Mouse (Mus musculus): ENCODE measurements around the gene Dyrk3. TPM values are rescaled to one million over a fixed set of nuclear protein-coding genes. Genes with fewer than 3 reads are reported as not detected.
"Not testable (repeated sequence)": the region's sequence is repeated elsewhere in the genome, so short reads cannot be mapped to it uniquely, and the experiment has no call there.

Gene Dyrk3
- polyA plus RNA-seq, 1 experiment: 12.7 TPM

DNA sequence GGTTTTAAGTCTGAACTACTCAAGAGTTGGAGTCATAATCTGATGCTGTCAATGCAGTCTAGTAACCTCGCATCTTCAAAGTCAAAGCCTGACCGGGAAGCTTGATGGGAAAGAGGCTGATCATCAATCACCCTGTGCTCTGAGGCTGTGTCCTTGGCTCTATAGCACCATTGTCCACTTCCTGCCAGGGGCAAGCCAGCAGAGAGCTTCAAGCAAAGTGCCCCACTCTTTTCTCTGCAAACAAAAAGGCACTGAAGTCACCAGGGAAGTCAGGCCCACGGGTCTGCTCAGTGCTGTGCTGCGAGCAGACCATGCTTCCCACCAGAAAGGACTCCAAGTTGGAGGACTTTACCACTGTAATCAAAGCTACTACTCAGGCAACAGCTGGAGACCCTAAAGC is 39.1 kb upstream of the Dyrk3 start:
- no peak for DNase-seq (ENCODE audit: low read depth)
- no peak for TF ChIP-seq CTCF (IDR thresholded peaks at IDR 0.05; ENCODE audit: borderline replicate concordance, extremely low read depth, insufficient read depth, insufficient read length)
- no peak for TF ChIP-seq POLR2A (IDR thresholded peaks at IDR 0.05; ENCODE audit: borderline replicate concordance, extremely low read depth, insufficient read depth, insufficient read length, poor library complexity, severe bottlenecking)

DNA sequence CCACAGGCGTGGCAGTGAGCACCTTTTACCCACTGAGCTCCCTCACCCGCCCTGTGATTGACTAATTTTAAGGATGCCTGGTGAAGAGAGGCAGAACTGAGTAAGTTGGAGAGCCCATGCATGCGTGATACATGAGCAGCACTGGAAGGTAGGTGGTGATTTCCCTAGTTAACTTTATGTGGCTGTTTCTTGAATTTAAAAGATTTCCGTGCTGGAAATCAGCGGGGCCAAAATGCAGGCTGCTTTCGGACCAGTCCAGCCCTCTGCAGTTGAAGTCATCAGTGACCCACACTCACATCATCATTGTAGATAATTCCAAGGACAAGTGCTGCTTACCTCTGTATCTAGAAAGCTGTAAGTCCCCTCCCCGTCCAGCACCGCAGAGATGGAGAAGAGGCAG is 37.7 kb upstream of the Dyrk3 start:
- no peak for TF ChIP-seq POLR2A (IDR thresholded peaks at IDR 0.05; ENCODE audit: borderline replicate concordance, extremely low read depth, insufficient read depth, insufficient read length, poor library complexity, severe bottlenecking)
- no peak for TF ChIP-seq CTCF (IDR thresholded peaks at IDR 0.05; ENCODE audit: borderline replicate concordance, extremely low read depth, insufficient read depth, insufficient read length)
- DNase-seq (ENCODE audit: low read depth): no peak

DNA sequence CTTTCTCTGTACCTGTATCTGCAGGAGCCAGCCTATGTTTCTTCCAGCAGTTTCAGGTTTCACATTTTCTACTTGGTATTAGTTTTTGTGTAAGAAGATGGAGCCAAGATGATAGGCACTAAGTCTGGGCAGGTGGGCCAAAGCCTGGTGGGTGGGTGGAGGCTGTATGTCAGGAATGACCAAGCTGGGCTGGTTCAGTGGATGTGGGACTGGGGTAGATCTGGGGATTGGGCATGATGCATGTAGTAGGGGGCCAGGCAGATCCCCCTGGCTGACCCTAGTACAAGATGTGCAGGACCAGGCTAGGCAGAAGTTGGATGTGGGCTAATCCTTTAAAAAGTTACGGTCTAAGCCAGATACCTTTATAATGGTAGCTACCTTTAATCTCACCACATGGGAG is 37.0 kb upstream of the Dyrk3 start:
- TF ChIP-seq POLR2A (IDR thresholded peaks at IDR 0.05; ENCODE audit: borderline replicate concordance, extremely low read depth, insufficient read depth, insufficient read length, poor library complexity, severe bottlenecking): no peak
- TF ChIP-seq CTCF (IDR thresholded peaks at IDR 0.05; ENCODE audit: borderline replicate concordance, extremely low read depth, insufficient read depth, insufficient read length): no peak
- no peak for DNase-seq (ENCODE audit: low read depth)

DNA sequence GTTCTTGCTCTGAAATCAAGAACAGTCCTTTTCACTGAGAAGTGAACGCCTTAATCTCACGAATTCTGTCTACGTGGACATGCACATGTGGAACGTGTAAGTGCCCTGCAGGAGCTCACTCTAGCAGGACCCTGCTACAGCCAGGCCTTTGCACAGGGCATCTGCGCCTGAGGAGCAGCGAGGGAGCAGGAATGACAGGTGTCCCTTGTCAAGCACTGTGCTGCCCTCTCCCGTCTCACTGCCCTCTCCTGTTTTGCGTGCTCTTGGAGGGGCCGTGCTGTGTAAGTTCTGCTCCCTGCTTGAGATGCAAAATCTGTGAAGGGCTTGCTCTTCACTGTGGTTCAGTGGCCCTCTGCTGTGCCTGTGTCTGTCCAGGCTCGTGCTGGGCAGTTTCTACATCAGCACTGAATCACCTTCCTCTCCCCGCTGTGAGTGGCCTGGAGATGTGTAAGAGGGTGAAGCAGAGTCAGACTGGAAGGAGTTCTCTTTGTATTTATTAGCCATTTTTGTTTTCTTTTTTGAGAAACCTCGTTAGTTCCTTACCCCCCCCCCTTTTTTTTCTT is 36.2 kb upstream of the Dyrk3 start:
- no peak for DNase-seq (ENCODE audit: low read depth)
- no peak for TF ChIP-seq POLR2A (IDR thresholded peaks at IDR 0.05; ENCODE audit: borderline replicate concordance, extremely low read depth, insufficient read depth, insufficient read length, poor library complexity, severe bottlenecking)
- no peak for TF ChIP-seq CTCF (IDR thresholded peaks at IDR 0.05; ENCODE audit: borderline replicate concordance, extremely low read depth, insufficient read depth, insufficient read length)

DNA sequence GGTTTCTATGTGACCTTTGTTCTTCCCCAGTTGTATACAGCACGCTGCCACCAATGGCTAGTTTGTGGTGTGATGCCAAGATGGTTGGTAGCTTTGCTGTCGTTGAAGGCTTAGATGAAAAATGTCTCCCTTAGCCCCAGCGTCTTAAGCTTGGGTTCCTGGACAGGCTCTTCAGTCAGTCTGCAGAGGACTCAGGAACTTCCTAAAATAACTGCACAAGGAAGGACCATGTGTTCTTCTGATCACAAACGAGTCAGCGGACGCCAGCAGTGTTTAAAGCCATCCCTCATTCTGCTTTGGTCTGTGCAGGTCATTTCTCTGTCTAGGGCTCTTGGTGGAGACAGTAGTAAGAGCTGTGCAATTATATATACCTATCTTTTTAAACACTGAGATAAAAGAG is 35.7 kb upstream of the Dyrk3 start:
- no peak for TF ChIP-seq CTCF (IDR thresholded peaks at IDR 0.05; ENCODE audit: borderline replicate concordance, extremely low read depth, insufficient read depth, insufficient read length)
- no peak for TF ChIP-seq POLR2A (IDR thresholded peaks at IDR 0.05; ENCODE audit: borderline replicate concordance, extremely low read depth, insufficient read depth, insufficient read length, poor library complexity, severe bottlenecking)

DNA sequence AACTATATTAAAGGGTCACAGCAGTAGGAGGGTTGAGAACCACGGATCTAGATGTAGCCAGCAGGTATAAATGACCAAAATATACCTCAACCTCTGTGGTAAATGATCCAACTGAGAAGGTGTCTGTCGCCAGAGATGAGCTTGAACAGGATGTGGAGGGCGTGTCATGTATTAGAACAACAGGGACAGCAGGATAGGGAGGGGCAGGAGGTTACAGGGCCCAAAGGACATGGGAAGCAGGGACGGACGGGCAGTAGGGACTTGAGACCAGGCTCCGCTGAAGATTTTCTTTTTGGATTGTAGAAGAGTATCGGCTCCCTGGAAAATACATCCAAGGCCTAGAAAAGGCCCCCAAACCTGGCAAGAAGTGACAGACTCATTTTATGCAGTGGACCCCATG is 34.9 kb upstream of the Dyrk3 start:
- TF ChIP-seq POLR2A (IDR thresholded peaks at IDR 0.05; ENCODE audit: borderline replicate concordance, extremely low read depth, insufficient read depth, insufficient read length, poor library complexity, severe bottlenecking) (no peak), CTCF (IDR thresholded peaks at IDR 0.05; ENCODE audit: borderline replicate concordance, extremely low read depth, insufficient read depth, insufficient read length) (no peak)
- DNase-seq (ENCODE audit: low read depth): no peak

More for the DNA sequence above, 35.7 kb upstream of the Dyrk3 start:
- DNase-seq (ENCODE audit: low read depth): no peak

DNA sequence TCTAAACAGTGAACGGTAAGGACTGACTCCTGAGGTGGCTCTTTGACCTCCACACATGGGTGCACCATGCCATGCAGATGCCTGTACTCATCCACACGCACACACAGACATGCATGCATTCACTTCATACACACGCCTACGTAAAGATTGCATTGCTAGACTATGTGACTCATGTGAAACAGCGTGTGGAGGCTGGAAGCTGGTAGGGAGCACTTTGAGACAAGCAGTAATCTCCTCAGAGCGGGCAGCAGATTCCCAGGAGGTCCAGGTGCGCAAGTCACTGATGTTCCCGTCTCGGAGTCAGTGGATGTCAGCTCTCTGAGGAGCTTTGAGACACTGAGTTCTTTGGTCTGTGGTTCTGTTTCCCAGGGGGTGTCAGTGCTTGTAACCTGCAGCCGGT is 29.5 kb upstream of the Dyrk3 start:
- TF ChIP-seq POLR2A (IDR thresholded peaks at IDR 0.05; ENCODE audit: borderline replicate concordance, extremely low read depth, insufficient read depth, insufficient read length, poor library complexity, severe bottlenecking): no peak
- no peak for TF ChIP-seq CTCF (IDR thresholded peaks at IDR 0.05; ENCODE audit: borderline replicate concordance, extremely low read depth, insufficient read depth, insufficient read length)
- no peak for DNase-seq (ENCODE audit: low read depth)

DNA sequence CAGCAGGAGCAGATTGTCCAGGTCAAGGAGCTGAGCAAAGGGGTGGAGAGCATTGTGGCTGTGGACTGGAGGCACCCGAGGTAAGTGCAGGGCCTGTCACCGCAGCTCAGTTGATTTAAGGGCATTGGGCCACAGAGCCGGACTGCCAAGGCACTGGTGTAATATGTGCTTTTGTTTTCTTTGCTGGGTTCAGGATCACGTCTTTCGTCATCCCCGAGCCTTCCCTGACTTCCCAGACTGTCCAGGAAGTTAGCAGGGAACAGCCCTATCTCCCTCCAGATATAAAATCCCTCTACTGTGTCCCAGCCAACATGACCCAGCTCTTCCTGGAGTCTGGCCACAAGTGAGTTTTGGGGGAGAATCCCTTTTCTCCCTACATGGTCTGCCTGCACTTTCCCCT is 26.3 kb upstream of the Dyrk3 start:
- no peak for DNase-seq (ENCODE audit: low read depth)
- no peak for TF ChIP-seq POLR2A (IDR thresholded peaks at IDR 0.05; ENCODE audit: borderline replicate concordance, extremely low read depth, insufficient read depth, insufficient read length, poor library complexity, severe bottlenecking)

DNA sequence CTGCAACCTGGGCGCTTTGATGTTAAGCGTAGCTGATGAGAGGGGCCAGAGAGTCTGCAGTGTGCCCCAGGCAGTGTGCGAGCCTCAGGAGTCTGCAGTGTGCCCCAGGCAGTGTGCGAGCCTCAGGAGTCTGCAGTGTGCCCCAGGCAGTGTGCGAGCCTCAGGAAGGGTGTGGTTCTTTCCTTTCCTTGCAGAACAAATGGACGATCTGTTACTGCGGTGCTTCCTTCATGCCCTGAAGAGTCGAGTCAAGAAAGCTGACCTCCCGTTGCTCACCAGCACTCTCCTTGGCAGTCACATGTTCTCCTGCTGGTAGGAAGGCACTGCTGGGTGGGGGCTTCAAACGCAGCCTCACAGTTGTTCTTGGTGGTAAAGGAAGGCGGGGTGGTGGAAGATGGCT is 23.0 kb upstream of the Dyrk3 start:
- no peak for DNase-seq (ENCODE audit: low read depth)
- TF ChIP-seq POLR2A (IDR thresholded peaks at IDR 0.05; ENCODE audit: borderline replicate concordance, extremely low read depth, insufficient read depth, insufficient read length, poor library complexity, severe bottlenecking) (no peak), CTCF (IDR thresholded peaks at IDR 0.05; ENCODE audit: borderline replicate concordance, extremely low read depth, insufficient read depth, insufficient read length) (no peak)

DNA sequence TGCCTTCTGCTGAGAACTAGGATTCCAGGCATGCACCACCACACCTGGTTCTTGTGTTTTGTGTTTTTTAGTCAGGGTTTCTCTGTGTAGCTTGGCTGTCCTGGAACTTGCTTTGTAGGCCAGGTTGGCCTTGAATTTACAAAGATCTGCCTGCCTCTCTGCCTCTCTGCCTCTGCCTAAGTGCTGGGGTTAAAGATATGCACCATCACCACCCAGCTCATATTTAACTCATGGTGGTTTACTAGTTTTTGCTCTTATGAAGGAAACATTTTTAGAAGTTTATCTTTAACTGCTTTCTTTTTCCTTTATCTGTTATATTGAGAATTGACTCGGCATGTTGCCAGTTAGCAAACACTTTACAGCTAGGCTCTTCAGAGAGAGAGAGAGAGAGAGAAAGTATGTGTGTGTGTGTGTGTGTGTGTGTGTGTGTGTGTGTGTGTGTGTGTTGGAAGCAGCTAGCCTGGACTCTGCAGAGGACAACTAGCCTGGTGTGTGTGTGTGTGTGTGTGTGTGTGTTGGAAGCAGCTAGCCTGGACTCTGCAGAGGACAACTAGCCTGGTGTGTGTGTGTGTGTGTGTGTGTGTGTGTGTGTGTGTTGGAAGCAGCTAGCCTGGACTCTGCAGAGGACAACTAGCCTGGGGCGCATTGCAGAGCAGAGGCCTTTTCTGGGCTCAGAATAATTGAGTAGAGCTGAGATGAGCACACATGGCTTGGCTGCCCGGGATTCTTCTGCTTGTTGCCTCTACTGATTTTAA is 21.6 kb upstream of the Dyrk3 start:
- not testable (repeated sequence) for DNase-seq (ENCODE audit: low read depth)

DNA sequence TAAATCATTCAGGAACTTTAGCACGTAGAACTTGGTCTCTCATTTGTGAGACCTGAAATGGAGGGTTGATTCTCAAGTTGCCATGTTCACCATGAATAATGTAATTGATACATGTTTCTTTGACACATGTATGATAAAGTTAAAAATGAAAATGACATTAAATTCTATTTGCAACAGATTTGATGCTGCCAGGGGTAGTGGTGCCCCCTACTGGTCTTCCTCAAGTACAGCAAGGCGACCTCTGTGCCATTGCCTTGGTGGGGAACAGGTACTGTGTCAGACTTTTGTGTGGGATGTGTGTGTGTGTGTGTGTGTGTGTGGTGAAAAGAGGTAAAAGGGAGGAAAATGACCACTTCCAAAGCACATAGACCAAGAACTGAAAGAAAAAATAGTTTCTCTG is 17.3 kb upstream of the Dyrk3 start:
- peak; percentile 68 for DNase-seq (ENCODE audit: low read depth)
- TF ChIP-seq CTCF (IDR thresholded peaks at IDR 0.05; ENCODE audit: borderline replicate concordance, extremely low read depth, insufficient read depth, insufficient read length) (peak; percentile 79; the same call in 1 of the 2 replicates), POLR2A (IDR thresholded peaks at IDR 0.05; ENCODE audit: borderline replicate concordance, extremely low read depth, insufficient read depth, insufficient read length, poor library complexity, severe bottlenecking) (no peak)

DNA sequence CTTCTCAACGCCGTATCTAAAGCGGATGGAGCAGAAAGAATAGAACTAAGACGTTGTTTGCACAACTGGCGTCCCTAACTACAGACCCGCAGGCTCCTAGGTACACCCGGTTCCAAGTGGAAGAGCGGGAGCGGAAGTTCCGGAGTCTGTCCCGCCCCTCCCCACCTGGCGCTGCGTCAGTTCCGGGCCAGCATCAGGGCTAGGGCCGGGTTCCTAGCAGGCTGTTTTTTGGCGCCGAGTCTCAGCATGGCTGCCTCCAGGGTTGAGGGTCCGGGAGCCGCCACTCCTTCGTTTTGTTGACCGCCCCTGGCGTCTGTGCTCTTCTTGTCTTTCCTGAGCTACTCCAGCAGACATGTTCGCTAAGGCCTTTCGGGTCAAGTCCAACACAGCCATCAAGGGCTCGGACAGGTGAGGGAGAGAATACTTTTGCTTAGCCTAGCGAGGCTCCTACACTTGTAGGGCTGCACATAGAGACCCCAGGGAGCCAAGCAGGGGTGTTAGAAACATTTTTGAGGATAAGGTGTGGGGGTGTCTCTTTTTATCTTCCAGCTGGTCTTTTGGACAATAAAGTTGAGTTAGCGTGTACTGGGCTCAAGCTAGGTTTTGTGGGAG is 15.0 kb upstream of the Dyrk3 start, which contains the start of gene Eif2d:
Gene Eif2d (plus strand): TSS at position 164 of the 612 bp plus-strand sequence.
- DNase-seq (ENCODE audit: low read depth): peak; percentile 95
- TF ChIP-seq POLR2A (IDR thresholded peaks at IDR 0.05; ENCODE audit: borderline replicate concordance, extremely low read depth, insufficient read depth, insufficient read length, poor library complexity, severe bottlenecking) (peak; percentile 51; the same call in 1 of the 2 replicates), CTCF (IDR thresholded peaks at IDR 0.05; ENCODE audit: borderline replicate concordance, extremely low read depth, insufficient read depth, insufficient read length) (no peak)
